Mouse (Mus musculus) liver, postnatal 0 days (tissue): ENCODE measurements at regions not wholly inside any gene's neighbourhood (a gene's known extent, or its start where the extent isn't known, plus 50 kb on each side); places are given as distances from the start of the nearest gene placed in this dataset.

Experiments used
- ATAC-seq: fragments of 200-750 bp; cut with Nextera tagmentation; 2 replicates; pipeline ENCODE4 v1.8.0; 2017; ENCODE audit warnings: mild to moderate bottlenecking, moderate library complexity
- DNase-seq: peaks from one replicate; pipeline ENCODE4 v3.0.0-alpha.2; 2016
- H3K27ac ChIP-seq: fragments of 300-500 bp; sonication (generic); 2 replicates; pipeline ENCODE4 v1.5.1; 2014; ENCODE audit warnings: antibody characterized with exemption, moderate library complexity, mild to moderate bottlenecking, low read depth
- H3K27me3 ChIP-seq: fragments of 300-500 bp; sonication (generic); 2 replicates; pipeline ENCODE4 v1.6.1; 2014; ENCODE audit warnings: low read length, control low read depth, mixed read lengths; ENCODE audit not compliant: insufficient read depth
- H3K36me3 ChIP-seq: fragments of 300-500 bp; sonication (generic); replicated peaks from 2 replicates; pipeline ENCODE4 v1.6.1; 2014; ENCODE audit warnings: mild to moderate bottlenecking, control low read depth, low read length, moderate library complexity, mixed read lengths; ENCODE audit not compliant: insufficient read depth
- H3K4me1 ChIP-seq: fragments of 300-500 bp; sonication (generic); 2 replicates; pipeline ENCODE4 v1.6.1; 2014; ENCODE audit warnings: antibody characterized with exemption, mild to moderate bottlenecking, control low read depth; ENCODE audit not compliant: insufficient read depth
- H3K4me2 ChIP-seq: fragments of 300-500 bp; sonication (generic); 2 replicates; pipeline ENCODE4 v1.6.1; 2014; ENCODE audit warnings: low read depth, mild to moderate bottlenecking, low read length, moderate library complexity, mixed read lengths
- H3K4me3 ChIP-seq: fragments of 300-500 bp; sonication (generic); 2 replicates; pipeline ENCODE4 v1.5.1; 2014; ENCODE audit warnings: low read depth, low read length
- H3K9ac ChIP-seq: fragments of 300-500 bp; sonication (generic); replicated peaks from 2 replicates; pipeline ENCODE4 v1.6.1; 2014; ENCODE audit warnings: mild to moderate bottlenecking, moderate library complexity
- H3K9me3 ChIP-seq: fragments of 300-500 bp; sonication (generic); 2 replicates; pipeline ENCODE4 v1.6.1; 2016; ENCODE audit warnings: mild to moderate bottlenecking, control low read depth, low read length, mixed read lengths
- CTCF ChIP-seq: sonication (generic); IDR thresholded peaks from 2 replicates; pipeline ENCODE4 v1.5.1; 2016; ENCODE audit warnings: antibody characterized with exemption, low read depth
- EP300 ChIP-seq: IDR thresholded peaks from 2 replicates; pipeline ENCODE4 v1.6.1; 2016; ENCODE audit warnings: antibody characterized with exemption, low read depth, mild to moderate bottlenecking
- WGBS: fragments of 180-500 bp; shearing (Covaris S2); extraction: QIAGEN DNeasy Blood & Tissue Kit; methylation state at CpG from one replicate; pipeline ENCODE4 v1.1.7; 2014; ENCODE audit not compliant: insufficient replicate concordance; 5-methylcytosine and 5-hydroxymethylcytosine counted together

DNA sequence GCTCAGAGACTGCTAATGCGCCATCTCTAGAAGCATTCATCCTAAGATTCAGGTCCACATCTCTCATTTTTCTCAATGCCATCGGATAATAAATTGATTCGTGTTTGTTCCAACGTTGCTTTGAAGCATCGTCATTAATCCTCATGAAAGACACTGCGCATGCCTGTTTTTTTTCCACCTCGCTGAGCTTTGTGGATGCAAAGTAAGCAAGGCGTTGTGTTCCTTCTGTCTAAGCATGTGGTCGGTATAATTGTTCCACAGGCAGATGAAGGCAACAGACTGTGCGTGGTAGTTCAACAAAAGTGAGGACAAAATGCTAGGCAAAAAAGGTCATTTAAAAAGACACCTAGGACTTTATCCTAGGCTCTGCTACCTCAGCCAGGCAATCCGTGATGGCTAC is 223.2 kb downstream of the Gm10260 start:
- 84% methylated on average over 11 of the region's 11 CpGs for WGBS
- TF ChIP-seq CTCF = no peak
- TF ChIP-seq EP300 = no peak
- Histone ChIP-seq H3K27me3 (no peaks in the 10 kb centered on the region), H3K9me3 (no peaks in the 10 kb centered on the region), H3K36me3 (no peaks in the 10 kb centered on the region), H3K9ac (no peak overlapping the region), H3K27ac (no peak overlapping the region), H3K4me3 (no peak overlapping the region), H3K4me1 (peaks cover 3% of the 10 kb centered on the region; the same call in 1 of the 2 replicates), H3K4me2 (no peak overlapping the region)
- ATAC-seq = no peak
- DNase-seq = no peak

DNA sequence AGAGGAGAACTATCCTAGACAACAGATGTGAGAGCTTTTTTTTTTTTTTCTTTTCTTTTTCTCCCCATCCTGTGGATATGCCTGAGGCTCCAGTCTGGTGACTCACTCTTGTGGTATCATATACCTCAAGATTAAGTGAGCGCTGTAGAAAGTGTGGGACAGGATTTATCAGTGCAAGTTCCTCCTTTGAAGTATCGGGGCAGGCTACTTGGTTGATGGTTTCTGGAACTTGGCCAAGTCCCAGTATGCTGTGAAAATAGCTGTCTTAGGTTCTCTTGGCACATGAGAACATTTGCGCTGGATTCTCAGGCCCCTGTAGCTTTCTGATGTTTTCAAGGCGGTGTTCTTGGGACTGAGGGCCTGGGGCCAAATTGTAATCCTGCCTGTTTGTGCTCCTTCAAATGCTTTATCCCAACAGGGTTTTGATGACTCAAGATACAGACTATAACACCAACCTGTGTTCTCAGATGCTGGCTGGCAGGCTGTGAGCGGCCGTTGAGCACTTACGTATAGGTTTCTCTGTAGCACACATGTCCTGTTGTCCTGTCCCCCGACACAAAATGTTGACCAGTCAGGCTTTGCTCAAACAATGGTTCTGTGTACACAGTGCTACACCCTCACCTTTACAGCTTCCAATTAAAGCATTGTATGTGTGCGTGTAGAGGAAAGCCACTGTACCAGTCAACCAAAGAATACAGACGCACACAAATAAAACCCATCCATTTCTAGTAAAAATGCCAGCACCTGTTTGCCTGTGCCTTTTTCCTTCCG is 226.4 kb downstream of the Gm10260 start:
- Histone ChIP-seq H3K4me1 (peaks cover 3% of the 10 kb centered on the region; the same call in 1 of the 2 replicates), H3K9ac (no peak overlapping the region), H3K9me3 (no peaks in the 10 kb centered on the region), H3K27ac (no peak overlapping the region), H3K27me3 (no peaks in the 10 kb centered on the region), H3K4me3 (no peak overlapping the region), H3K36me3 (no peaks in the 10 kb centered on the region), H3K4me2 (no peak overlapping the region)
- no peak for ATAC-seq
- DNase-seq = no peak
- TF ChIP-seq CTCF (no peak), EP300 (no peak)
- WGBS = 59% methylated on average over 11 of the region's 11 CpGs

DNA sequence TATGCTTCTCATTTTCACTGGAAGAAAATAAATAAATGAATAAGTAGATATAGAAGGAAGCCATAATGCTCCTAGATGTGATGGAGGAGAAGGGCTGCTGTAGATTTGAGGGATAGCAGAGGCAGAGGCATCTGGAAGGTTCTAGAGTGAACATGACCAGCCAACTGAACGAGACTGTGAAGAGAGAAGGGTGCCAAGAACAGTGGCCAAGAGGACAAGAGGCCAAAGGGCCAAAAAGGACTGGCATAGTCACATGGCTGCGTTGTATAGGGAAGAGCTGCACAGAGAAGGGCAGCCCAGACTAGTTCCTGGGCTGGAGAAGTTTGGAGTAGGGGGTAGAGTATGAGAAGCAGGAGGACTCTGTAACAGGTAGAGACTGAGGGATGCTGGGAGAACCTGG is 229.3 kb downstream of the Gm10260 start:
- ATAC-seq (no peak), DNase-seq (no peak)
- no peak overlapping the region for H3K9ac ChIP-seq
- H3K9me3 ChIP-seq = no peaks in the 10 kb centered on the region
- 0 out of 2 replicates have a peak, but pooled peaks cover 3% of the 10 kb centered on the region for H3K4me1 ChIP-seq
- no peak overlapping the region for H3K27ac ChIP-seq
- H3K4me2 ChIP-seq = no peak overlapping the region
- WGBS = 71% methylated on average over 2 of the region's 2 CpGs
- H3K36me3 ChIP-seq = no peaks in the 10 kb centered on the region
- no peak overlapping the region for H3K4me3 ChIP-seq
- no peaks in the 10 kb centered on the region for H3K27me3 ChIP-seq
- TF ChIP-seq CTCF (no peak), EP300 (no peak)

DNA sequence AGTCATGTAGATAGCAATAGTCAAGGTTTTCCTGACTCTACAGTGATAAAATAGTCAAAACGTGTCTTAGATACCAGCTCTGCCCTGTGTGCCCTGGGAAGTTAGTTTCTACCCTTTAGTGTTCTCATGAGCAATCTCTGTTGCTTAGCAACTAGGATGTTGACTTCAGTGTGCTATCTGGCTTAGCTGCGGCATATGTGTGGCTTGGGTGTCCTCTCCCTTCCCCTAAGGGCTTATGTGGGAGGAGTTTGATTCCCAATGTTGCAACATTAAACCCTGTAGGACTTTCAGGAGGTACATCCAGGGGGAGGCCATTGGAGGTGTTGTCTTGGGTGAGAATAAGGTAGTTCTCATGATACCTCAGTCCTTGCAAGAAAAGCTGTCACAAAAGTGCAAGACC is 229.9 kb downstream of the Gm10260 start:
- H3K9me3 ChIP-seq = no peaks in the 10 kb centered on the region
- no peak overlapping the region for H3K9ac ChIP-seq
- no peak overlapping the region for H3K4me2 ChIP-seq
- ATAC-seq = peak; percentile 43; the same call in 1 of the 2 replicates
- H3K4me3 ChIP-seq = no peak overlapping the region
- no peaks in the 10 kb centered on the region for H3K36me3 ChIP-seq
- no peak overlapping the region for H3K27ac ChIP-seq
- TF ChIP-seq EP300 (no peak), CTCF (no peak)
- WGBS = 25% methylated on average over 2 of the region's 2 CpGs
- H3K4me1 ChIP-seq = 0 out of 2 replicates have a peak, but pooled peaks cover 3% of the 10 kb centered on the region
- no peak for DNase-seq
- no peaks in the 10 kb centered on the region for H3K27me3 ChIP-seq

DNA sequence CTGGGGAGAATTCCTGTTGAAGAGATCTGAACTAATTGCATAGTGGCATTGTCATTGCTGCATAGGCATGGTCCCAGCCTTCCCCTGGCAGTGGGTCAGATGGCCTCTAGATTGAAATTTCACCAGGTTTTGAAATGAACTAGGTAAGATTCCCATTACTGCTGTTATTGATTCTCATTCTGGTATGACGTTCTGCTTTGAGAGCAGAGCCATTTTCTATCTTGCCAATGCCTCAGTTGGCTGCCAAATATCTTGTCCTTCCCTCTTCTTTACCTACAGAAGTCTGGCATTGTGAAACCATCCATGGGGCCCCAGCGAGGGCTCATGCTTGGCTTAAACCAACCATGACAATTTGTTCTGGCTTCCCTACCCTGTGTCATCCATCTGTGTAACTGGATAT is 232.5 kb downstream of the Gm10260 start:
- 0 out of 2 replicates have a peak, but pooled peaks cover 2% of the 10 kb centered on the region for H3K4me1 ChIP-seq
- H3K36me3 ChIP-seq = no peaks in the 10 kb centered on the region
- DNase-seq (no peak), ATAC-seq (no peak)
- H3K4me2 ChIP-seq = no peak overlapping the region
- H3K9me3 ChIP-seq = no peaks in the 10 kb centered on the region
- no peak overlapping the region for H3K4me3 ChIP-seq
- WGBS = 82% methylated on average over 2 of the region's 2 CpGs
- H3K9ac ChIP-seq = no peak overlapping the region
- no peak for TF ChIP-seq CTCF
- TF ChIP-seq EP300 = no peak
- no peaks in the 10 kb centered on the region for H3K27me3 ChIP-seq
- no peak overlapping the region for H3K27ac ChIP-seq

DNA sequence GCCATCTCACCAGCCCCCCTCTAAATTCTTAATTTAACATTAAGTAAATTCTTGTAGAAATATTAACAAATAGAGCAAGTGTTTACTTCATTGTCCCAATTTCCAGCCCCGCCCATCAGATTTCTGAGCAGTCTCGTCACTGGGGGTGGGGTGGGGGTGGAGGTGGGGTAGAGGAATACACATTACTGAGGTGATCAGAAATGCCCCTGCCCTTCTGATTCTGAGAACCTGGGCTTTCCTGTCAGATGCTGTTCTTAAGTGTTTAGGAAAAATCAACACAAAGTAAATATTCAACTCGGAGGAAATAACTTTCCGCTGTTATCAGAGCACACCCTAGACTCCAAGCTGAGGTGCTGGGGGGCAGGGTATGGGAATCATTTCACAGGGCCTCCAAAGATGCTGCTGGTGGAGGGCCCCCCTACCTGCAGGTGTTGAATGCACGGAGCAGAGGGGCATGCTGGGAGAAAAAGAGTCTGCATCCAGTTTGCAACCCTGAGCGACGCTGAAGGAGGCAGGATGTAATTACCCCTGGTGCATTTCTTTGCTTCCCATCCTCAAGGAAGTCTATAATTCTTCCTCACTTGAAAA is 235.5 kb downstream of the Gm10260 start:
- Histone ChIP-seq H3K27ac (no peak overlapping the region), H3K9ac (no peak overlapping the region), H3K9me3 (no peaks in the 10 kb centered on the region), H3K36me3 (no peaks in the 10 kb centered on the region), H3K4me1 (0 out of 2 replicates have a peak, but pooled peaks cover 2% of the 10 kb centered on the region), H3K4me3 (no peak overlapping the region), H3K27me3 (no peaks in the 10 kb centered on the region), H3K4me2 (no peak overlapping the region)
- ATAC-seq (no peak), DNase-seq (no peak)
- WGBS = 51% methylated on average over 7 of the region's 7 CpGs
- no peak for TF ChIP-seq EP300
- TF ChIP-seq CTCF = no peak
